Mouse (Mus musculus): ENCODE data around the gene Panx2.

DNA sequence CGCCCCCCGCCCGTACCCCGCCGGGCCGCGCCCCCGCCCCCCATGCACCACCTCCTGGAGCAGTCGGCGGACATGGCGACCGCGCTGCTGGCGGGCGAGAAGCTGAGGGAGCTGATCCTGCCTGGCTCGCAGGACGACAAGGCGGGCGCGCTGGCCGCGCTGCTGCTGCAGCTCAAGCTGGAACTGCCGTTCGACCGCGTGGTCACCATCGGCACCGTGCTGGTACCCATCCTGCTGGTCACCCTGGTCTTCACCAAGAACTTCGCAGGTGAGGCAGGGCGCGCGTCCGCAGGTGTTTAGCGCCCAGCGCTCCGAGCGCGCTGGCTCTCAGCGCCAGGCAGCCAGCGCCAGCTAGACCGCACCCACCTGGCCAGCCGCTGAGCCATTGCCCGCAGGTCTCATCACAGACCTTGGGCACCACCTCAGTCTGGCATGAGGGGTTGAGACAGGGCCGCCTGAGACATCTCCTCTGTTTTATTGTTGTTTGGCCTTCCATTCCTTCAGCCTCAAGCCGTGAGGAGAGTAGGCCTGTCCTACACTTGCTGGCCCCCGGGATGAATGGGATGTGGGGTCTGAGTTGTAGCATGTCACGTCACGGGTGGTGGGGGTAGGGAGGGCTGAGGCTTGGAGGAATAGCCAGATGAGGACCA lies 623 bp downstream of the Panx2 start:
- TF ChIP-seq CHD1 (IDR thresholded peaks at IDR 0.05; ENCODE audit: low read depth, low read length) (no peak), CTCF (conservative IDR thresholded peaks at IDR 0.05 in 1 of 2, IDR thresholded peaks at IDR 0.05 in 1 of 2; ENCODE audit: low read depth in 2 of 2, low read length in 2 of 2) (no peak), POLR2A (IDR thresholded peaks at IDR 0.05; ENCODE audit: low read depth, low read length) (no peak), TCF12 (IDR thresholded peaks at IDR 0.05; ENCODE audit: low read depth, low read length) (no peak), USF2 (conservative IDR thresholded peaks at IDR 0.05; ENCODE audit: low read depth, low read length) (no peak), ZKSCAN1 (IDR thresholded peaks at IDR 0.05; ENCODE audit: borderline replicate concordance, low read depth, low read length) (no peak), MAX (IDR thresholded peaks at IDR 0.05; ENCODE audit: low read length) (no peak), POLR2AphosphoS2 (IDR thresholded peaks at IDR 0.05; ENCODE audit: low read depth, low read length) (no peak), ELF1 (IDR thresholded peaks at IDR 0.05; ENCODE audit: low read depth, low read length) (no peak), GABPA (IDR thresholded peaks at IDR 0.05; ENCODE audit: insufficient replicate concordance, low read depth, low read length) (no peak), MAFK (IDR thresholded peaks at IDR 0.05; ENCODE audit: insufficient replicate concordance, low read length) (no peak), SMC3 (IDR thresholded peaks at IDR 0.05; ENCODE audit: low read depth, low read length) (no peak), EP300 (IDR thresholded peaks at IDR 0.05; ENCODE audit: low read length) (no peak)
